Mouse (Mus musculus) liver, adult 2 months (tissue): ENCODE measurements around the gene Gsc2.

ENCODE experiments used
- CTCF ChIP-seq: fragments of 200-500 bp; IDR thresholded peaks from 2 replicates; pipeline ENCODE4 v1.5.1; 2011; ENCODE audit warnings: low read depth, low read length, control low read depth
- POLR2A ChIP-seq: fragments of 200-500 bp; IDR thresholded peaks from 2 replicates; pipeline ENCODE4 v1.6.1; 2011; ENCODE audit warnings: low read length, control low read depth; ENCODE audit not compliant: insufficient read depth; ENCODE audit errors: extremely low read depth

DNA sequence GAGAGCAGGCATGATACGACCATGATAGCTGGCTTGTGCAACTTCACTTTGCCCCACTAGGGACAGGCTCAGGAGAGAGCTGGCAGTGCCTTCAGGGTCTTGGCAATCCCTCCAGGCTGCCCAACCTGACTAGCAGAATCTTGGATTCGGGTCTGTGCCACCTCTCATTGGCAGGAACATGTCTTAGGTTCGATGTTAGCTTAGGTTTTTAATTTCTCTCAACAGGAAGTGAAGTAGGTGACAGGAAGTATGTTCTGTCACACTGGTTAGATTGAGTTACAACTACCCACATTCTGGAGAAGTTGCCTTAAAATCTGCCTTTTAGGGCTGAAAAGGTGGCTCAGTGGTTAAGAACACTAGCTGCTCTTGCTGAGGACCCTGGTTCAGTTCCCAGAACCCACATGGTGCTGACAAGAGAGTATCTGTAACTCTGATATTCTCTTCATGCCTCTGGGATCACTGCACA, 19.6 kb upstream of the Gsc2 start:
- no peak for TF ChIP-seq CTCF
- TF ChIP-seq POLR2A: no peak
